Mouse (Mus musculus): ENCODE measurements at regions not wholly inside any gene's neighbourhood (a gene's known extent, or its start where the extent isn't known, plus 50 kb on each side); places are given as distances from the start of the nearest gene placed in this dataset.

DNA sequence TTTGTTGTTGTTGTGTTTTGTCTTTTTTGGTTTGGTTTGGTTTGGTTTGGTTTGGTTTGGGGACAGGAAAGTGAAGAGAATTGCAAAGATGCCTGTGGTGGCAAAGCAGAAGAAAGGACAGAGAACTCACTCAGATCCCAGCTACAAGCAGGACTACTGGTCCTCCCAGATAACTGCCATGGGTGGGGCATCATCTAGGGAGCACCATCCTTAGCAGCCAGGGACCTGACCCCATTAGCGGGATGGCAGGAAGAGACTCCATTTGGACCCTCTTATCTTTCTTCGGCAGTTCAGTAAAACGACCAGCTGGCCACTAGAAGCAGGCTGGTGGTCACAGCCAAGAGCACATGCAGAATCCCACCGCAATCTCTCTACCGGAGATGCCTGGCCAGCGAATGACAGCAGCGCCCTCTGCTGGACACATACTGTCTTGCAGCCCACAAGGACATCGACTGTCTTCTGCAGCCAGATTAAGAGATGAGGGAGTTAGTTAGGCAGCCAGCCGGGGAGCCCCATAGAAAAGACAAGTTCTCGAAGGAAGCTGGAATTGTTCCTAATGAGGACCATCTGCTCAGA is 119.8 kb downstream of the Gm9195 start:
- no peak overlapping the region for H3K27ac ChIP-seq (replicated peaks; ENCODE audit: insufficient read depth, low read depth, low read length)
- H3K27me3 ChIP-seq (ENCODE audit: control insufficient read depth, insufficient read depth, low read length), result no peaks in the 10 kb centered on the region
- WGBS, result 18% methylated on average over 10 of the region's 10 CpGs
- no peaks in the 10 kb centered on the region for H3K79me2 ChIP-seq (ENCODE audit: control insufficient read depth, insufficient read depth, low read length)
- H3K4me3 ChIP-seq (ENCODE audit: insufficient read depth, low read depth, low read length), result no peak overlapping the region
- H3K9ac ChIP-seq (ENCODE audit: low read depth, low read length), result no peak overlapping the region
- peak; percentile 3 for DNase-seq (ENCODE audit: extremely low read depth, low read depth, low spot score)
- no peaks in the 10 kb centered on the region for H3K36me3 ChIP-seq (ENCODE audit: control insufficient read depth, insufficient read depth, low read length)
- H3K4me1 ChIP-seq (ENCODE audit: control insufficient read depth, insufficient read depth, low read length), result no peaks in the 10 kb centered on the region
- peak; percentile 80 for TF ChIP-seq CTCF (IDR thresholded peaks at IDR 0.05; ENCODE audit: low read depth, low read length)
- TF ChIP-seq POLR2A (IDR thresholded peaks at IDR 0.05; ENCODE audit: extremely low read depth, insufficient read depth, low read length), result no peak

DNA sequence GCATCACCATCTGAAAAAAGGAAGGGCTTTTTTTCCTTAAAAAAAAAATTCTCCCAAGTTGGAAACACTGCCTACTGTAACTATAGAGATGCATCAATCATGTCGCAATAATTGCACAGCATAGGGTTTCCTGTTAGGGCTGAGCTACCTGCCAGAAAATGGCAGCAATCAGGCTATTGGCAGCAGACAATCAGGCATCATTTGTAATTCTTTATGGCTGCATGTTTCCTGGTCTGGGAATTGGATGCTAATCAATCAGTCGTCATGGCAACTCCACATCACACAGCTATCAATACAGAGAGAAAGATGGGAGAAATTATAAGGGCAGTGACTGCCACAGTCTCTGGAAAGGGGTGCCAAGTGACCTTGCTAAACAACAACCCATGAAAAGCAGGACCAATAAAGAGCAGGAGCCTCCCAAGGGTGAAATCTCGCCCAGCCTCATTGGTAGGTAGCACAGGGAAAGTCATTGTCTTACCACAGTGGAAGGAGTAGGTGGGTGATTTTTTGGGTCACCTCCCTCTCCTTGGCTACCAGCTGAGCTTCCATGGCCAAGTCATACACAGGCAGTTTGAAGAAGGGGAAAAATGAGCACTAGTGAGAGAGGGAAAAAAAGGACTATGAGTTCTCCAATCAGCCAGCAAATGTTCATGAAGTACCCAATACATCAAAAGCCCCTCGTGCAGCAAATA is 130.7 kb downstream of the Gm9195 start:
- no peak for DNase-seq (ENCODE audit: extremely low read depth, low read depth, low spot score)
- no peaks in the 10 kb centered on the region for H3K4me1 ChIP-seq (ENCODE audit: control insufficient read depth, insufficient read depth, low read length)
- no peak overlapping the region for H3K27ac ChIP-seq (replicated peaks; ENCODE audit: insufficient read depth, low read depth, low read length)
- no peak for TF ChIP-seq POLR2A (IDR thresholded peaks at IDR 0.05; ENCODE audit: extremely low read depth, insufficient read depth, low read length)
- TF ChIP-seq CTCF (IDR thresholded peaks at IDR 0.05; ENCODE audit: low read depth, low read length), result no peak
- H3K9ac ChIP-seq (ENCODE audit: low read depth, low read length), result no peak overlapping the region
- H3K4me3 ChIP-seq (ENCODE audit: insufficient read depth, low read depth, low read length), result no peak overlapping the region
- WGBS, result 78% methylated on average over 4 of the region's 4 CpGs
- no peaks in the 10 kb centered on the region for H3K79me2 ChIP-seq (ENCODE audit: control insufficient read depth, insufficient read depth, low read length)
- no peaks in the 10 kb centered on the region for H3K27me3 ChIP-seq (ENCODE audit: control insufficient read depth, insufficient read depth, low read length)
- H3K36me3 ChIP-seq (ENCODE audit: control insufficient read depth, insufficient read depth, low read length), result no peaks in the 10 kb centered on the region

DNA sequence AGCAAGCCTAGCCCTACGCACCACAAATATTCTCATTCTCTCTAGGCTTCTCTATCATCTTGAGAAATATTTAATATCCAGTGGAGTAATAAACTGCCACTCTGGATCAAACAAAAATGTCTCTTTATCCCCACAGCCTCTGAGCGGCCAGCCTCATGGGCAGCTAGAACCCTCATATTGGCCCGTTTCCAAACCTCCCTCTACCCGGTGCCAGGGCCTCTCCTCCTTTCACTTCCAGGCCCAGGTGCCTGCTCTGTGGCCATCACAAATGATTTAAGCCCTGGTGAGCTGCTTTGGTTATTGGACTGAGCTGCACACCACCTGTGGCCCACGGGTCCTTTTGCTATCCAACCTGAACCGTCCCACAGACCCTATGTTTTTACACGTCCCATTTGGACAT is 131.5 kb downstream of the Gm9195 start:
- Histone ChIP-seq H3K4me3 (ENCODE audit: insufficient read depth, low read depth, low read length) (no peak overlapping the region), H3K79me2 (ENCODE audit: control insufficient read depth, insufficient read depth, low read length) (no peaks in the 10 kb centered on the region), H3K36me3 (ENCODE audit: control insufficient read depth, insufficient read depth, low read length) (no peaks in the 10 kb centered on the region), H3K4me1 (ENCODE audit: control insufficient read depth, insufficient read depth, low read length) (no peaks in the 10 kb centered on the region), H3K27me3 (ENCODE audit: control insufficient read depth, insufficient read depth, low read length) (no peaks in the 10 kb centered on the region), H3K9ac (ENCODE audit: low read depth, low read length) (no peak overlapping the region), H3K27ac (replicated peaks; ENCODE audit: insufficient read depth, low read depth, low read length) (no peak overlapping the region)
- DNase-seq (ENCODE audit: extremely low read depth, low read depth, low spot score), result no peak
- no peak for TF ChIP-seq POLR2A (IDR thresholded peaks at IDR 0.05; ENCODE audit: extremely low read depth, insufficient read depth, low read length)
- WGBS, result 91% methylated on average over 7 of the region's 7 CpGs

DNA sequence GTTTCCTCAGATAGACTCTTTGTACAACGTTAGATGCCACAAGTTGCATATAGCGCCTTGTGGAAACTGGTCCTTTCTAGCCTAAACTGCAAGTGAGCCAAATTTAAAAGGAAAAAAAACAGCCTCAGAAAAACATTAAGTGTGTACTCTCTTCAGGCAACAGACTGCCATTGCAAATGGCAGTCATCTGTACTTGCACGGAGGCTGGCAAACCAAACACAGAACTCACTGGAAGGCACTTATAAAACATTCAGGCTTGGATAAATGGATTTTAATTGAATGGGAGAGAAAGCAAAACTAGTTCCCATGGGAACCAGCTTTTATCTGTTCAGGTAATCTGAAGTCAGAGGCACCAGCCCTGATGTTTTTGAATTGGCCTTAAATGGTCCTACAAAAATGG is 133.7 kb downstream of the Gm9195 start:
- DNase-seq (ENCODE audit: extremely low read depth, low read depth, low spot score), result no peak
- WGBS, result 90% methylated on average over 3 of the region's 3 CpGs
- H3K27ac ChIP-seq (replicated peaks; ENCODE audit: insufficient read depth, low read depth, low read length), result no peak overlapping the region
- H3K79me2 ChIP-seq (ENCODE audit: control insufficient read depth, insufficient read depth, low read length), result no peaks in the 10 kb centered on the region
- no peaks in the 10 kb centered on the region for H3K27me3 ChIP-seq (ENCODE audit: control insufficient read depth, insufficient read depth, low read length)
- H3K4me3 ChIP-seq (ENCODE audit: insufficient read depth, low read depth, low read length), result no peak overlapping the region
- H3K4me1 ChIP-seq (ENCODE audit: control insufficient read depth, insufficient read depth, low read length), result no peaks in the 10 kb centered on the region
- no peaks in the 10 kb centered on the region for H3K36me3 ChIP-seq (ENCODE audit: control insufficient read depth, insufficient read depth, low read length)
- H3K9ac ChIP-seq (ENCODE audit: low read depth, low read length), result no peak overlapping the region
- TF ChIP-seq CTCF (IDR thresholded peaks at IDR 0.05; ENCODE audit: low read depth, low read length), result no peak
- TF ChIP-seq POLR2A (IDR thresholded peaks at IDR 0.05; ENCODE audit: extremely low read depth, insufficient read depth, low read length), result no peak

DNA sequence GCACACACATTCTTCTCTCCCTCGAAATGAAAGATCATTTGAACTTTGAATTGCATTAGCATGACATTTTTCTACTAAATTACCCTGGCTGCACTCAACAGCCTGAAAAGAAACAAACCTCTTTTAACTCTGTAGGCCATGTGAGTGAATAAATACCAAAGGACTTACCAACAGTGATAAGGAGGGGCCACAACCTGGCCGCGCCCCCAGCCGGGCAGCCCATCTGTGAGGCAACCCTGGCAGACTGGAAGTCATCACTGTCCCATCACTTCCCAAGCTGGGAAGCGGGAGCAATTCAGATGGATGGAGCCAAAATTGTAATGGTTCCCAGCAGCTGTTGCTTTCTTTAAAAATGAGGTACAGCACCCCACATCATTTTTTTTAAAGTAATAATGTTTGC is 149.5 kb downstream of the Gm9195 start:
- DNase-seq (ENCODE audit: extremely low read depth, low read depth, low spot score), result no peak
- WGBS, result 64% methylated on average over 5 of the region's 5 CpGs
- H3K27me3 ChIP-seq (ENCODE audit: control insufficient read depth, insufficient read depth, low read length), result no peaks in the 10 kb centered on the region
- no peaks in the 10 kb centered on the region for H3K36me3 ChIP-seq (ENCODE audit: control insufficient read depth, insufficient read depth, low read length)
- H3K4me1 ChIP-seq (ENCODE audit: control insufficient read depth, insufficient read depth, low read length), result no peaks in the 10 kb centered on the region
- no peaks in the 10 kb centered on the region for H3K79me2 ChIP-seq (ENCODE audit: control insufficient read depth, insufficient read depth, low read length)
- H3K4me3 ChIP-seq (ENCODE audit: insufficient read depth, low read depth, low read length), result no peak overlapping the region
- H3K9ac ChIP-seq (ENCODE audit: low read depth, low read length), result no peak overlapping the region
- TF ChIP-seq CTCF (IDR thresholded peaks at IDR 0.05; ENCODE audit: low read depth, low read length) (no peak), POLR2A (IDR thresholded peaks at IDR 0.05; ENCODE audit: extremely low read depth, insufficient read depth, low read length) (no peak)
- H3K27ac ChIP-seq (replicated peaks; ENCODE audit: insufficient read depth, low read depth, low read length), result no peak overlapping the region

DNA sequence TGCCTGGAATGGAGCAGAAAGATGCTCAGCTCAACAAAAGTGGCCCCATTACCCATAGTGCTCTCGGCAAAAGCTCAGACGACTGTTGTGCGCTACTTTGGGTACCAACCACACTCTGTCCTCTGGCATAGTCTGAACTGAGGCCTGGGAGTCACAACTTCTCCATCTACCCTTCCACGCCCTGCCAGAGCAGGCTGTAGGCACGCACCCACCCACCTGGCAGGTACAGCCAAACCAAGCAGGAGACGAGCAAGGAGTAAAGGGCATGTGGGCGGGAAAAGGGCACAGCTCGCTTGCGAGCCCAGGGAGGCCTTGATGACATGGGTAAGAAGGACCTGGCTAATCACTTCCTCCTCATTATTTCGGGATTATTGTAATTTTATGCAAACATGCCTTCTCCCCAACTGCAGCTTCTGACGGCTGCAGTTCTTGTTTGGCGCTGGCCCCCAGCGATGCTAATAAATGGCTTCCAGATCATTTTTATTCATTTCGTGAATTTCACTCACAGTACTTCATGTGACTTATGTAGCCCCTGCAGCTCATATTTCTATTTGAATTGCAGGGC is 150.0 kb downstream of the Gm9195 start:
- no peaks in the 10 kb centered on the region for H3K79me2 ChIP-seq (ENCODE audit: control insufficient read depth, insufficient read depth, low read length)
- no peak for DNase-seq (ENCODE audit: extremely low read depth, low read depth, low spot score)
- H3K27ac ChIP-seq (replicated peaks; ENCODE audit: insufficient read depth, low read depth, low read length), result no peak overlapping the region
- TF ChIP-seq CTCF (IDR thresholded peaks at IDR 0.05; ENCODE audit: low read depth, low read length) (no peak), POLR2A (IDR thresholded peaks at IDR 0.05; ENCODE audit: extremely low read depth, insufficient read depth, low read length) (no peak)
- no peaks in the 10 kb centered on the region for H3K36me3 ChIP-seq (ENCODE audit: control insufficient read depth, insufficient read depth, low read length)
- H3K27me3 ChIP-seq (ENCODE audit: control insufficient read depth, insufficient read depth, low read length), result no peaks in the 10 kb centered on the region
- H3K4me3 ChIP-seq (ENCODE audit: insufficient read depth, low read depth, low read length), result no peak overlapping the region
- no peak overlapping the region for H3K9ac ChIP-seq (ENCODE audit: low read depth, low read length)
- 70% methylated on average over 14 of the region's 14 CpGs for WGBS
- no peaks in the 10 kb centered on the region for H3K4me1 ChIP-seq (ENCODE audit: control insufficient read depth, insufficient read depth, low read length)

Data from liver, adult 2 months (tissue).